Mouse (Mus musculus): ENCODE data around the gene Rras. TPM values are rescaled to one million over a fixed set of nuclear protein-coding genes. Genes with fewer than 3 reads are reported as not detected.
A peak's percentile ranks its signal among the peaks of the same experiment; 100 is the strongest.

Rras gene
- total and polyA plus RNA-seq, 3 experiments = 5.0 to 24.1 TPM; not detected in 1

DNA sequence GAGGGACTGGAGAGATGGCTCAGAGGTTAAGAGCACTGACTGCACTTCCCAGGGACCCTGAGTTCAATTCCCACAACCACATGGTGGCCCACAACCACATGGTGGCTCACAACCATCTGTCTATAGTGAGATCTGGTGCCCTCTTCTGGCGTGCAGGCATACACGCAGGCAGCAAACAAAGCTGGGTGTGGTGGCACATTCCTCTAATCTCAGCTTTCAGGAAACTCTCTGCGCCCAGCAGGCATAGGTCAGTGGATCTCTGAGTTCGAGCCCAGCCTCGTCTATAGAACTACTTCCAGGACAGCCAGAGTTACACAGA, 50.2 kb downstream of the Rras start (continued):
- peak; percentile 100 for TF ChIP-seq MYC (IDR thresholded peaks at IDR 0.05; ENCODE audit: low read depth, low read length)
- TF ChIP-seq BHLHE40 (IDR thresholded peaks at IDR 0.05; ENCODE audit: borderline replicate concordance, low read depth, low read length) = no peak; the same call in 1 of the 2 replicates
- peak; percentile 76 to 86 (median 85) for TF ChIP-seq CTCF (IDR thresholded peaks at IDR 0.05 in 2 of 3, conservative IDR thresholded peaks at IDR 0.05 in 1 of 3; ENCODE audit: control insufficient read depth in 1 of 3, insufficient read depth in 1 of 3, low read depth in 2 of 3, low read length in 3 of 3, poor library complexity in 1 of 3, severe bottlenecking in 1 of 3)
- no peak for TF ChIP-seq MAZ (IDR thresholded peaks at IDR 0.05; ENCODE audit: low read depth, low read length)
- peak; percentile 55; the same call in 1 of the 2 replicates for TF ChIP-seq ETS1 (IDR thresholded peaks at IDR 0.05; ENCODE audit: low read depth, low read length)
- 0 out of 2 replicates have a peak, but pooled peaks have one; percentile 11 for TF ChIP-seq TCF12 (IDR thresholded peaks at IDR 0.05; ENCODE audit: low read depth, low read length)
- no peak for TF ChIP-seq CHD1 (IDR thresholded peaks at IDR 0.05; ENCODE audit: low read depth, low read length)
- no peak for TF ChIP-seq UBTF (IDR thresholded peaks at IDR 0.05; ENCODE audit: borderline replicate concordance, insufficient read depth, low read depth, low read length)
- TF ChIP-seq GATA1 (IDR thresholded peaks at IDR 0.05; ENCODE audit: low read depth, low read length) = 0 out of 2 replicates have a peak, but pooled peaks have one; percentile 10
- no peak for TF ChIP-seq GABPA (IDR thresholded peaks at IDR 0.05; ENCODE audit: low read depth, low read length)
- TF ChIP-seq NRF1 (IDR thresholded peaks at IDR 0.05; ENCODE audit: insufficient read depth, low read depth, low read length, poor library complexity, severe bottlenecking) = no peak
- TF ChIP-seq ELF1 (IDR thresholded peaks at IDR 0.05; ENCODE audit: low read depth, low read length) = no peak
- TF ChIP-seq TBP (IDR thresholded peaks at IDR 0.05; ENCODE audit: low read depth, low read length) = no peak
- peak; percentile 99 for TF ChIP-seq MAX (IDR thresholded peaks at IDR 0.05; ENCODE audit: low read length)
- TF ChIP-seq MXI1 (IDR thresholded peaks at IDR 0.05; ENCODE audit: low read depth, low read length) = peak; percentile 99
- TF ChIP-seq ZNF384 (IDR thresholded peaks at IDR 0.05; ENCODE audit: low read depth, low read length) = peak; percentile 35; the same call in 1 of the 2 replicates
- TF ChIP-seq KAT2A (conservative IDR thresholded peaks at IDR 0.05; ENCODE audit: low read depth, low read length) = no peak
- peak; percentile 58; the same call in 1 of the 2 replicates for TF ChIP-seq ZC3H11A (IDR thresholded peaks at IDR 0.05; ENCODE audit: low read depth, low read length)

DNA sequence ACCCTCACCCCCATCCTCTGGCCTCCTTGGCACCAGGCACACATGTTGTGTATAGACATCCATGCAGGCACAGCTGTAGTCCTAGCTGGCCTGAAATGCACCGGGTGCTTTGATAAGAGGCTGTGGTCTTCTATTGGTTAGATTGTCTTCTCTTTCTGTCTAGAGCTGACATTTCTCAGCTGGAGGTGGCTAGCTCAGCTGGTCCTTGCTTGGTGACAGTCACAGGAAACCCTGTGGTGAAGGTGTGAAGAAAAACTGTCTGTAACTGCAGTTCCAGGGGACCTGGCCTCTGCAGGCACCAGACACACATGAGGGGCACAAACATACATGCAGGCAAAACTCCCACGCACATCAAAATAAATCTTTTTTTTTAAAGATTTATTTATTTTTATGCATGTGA, 51.9 kb downstream of the Rras start:
- peaks cover 0 to 9% of the 10 kb centered on the region in 2 experiments; a peak in 2 of 4 replicates for H3K36me3 ChIP-seq (ENCODE audit: control insufficient read depth in 1 of 2, insufficient read depth in 2 of 2, low read length in 2 of 2)

More for the DNA sequence above, 51.9 kb downstream of the Rras start:
- no peak for DNase-seq (ENCODE audit: low read depth, low spot score)
- Histone ChIP-seq H3K4me1 (ENCODE audit: control insufficient read depth in 1 of 2, insufficient read depth in 2 of 2, low read length in 2 of 2) (peaks cover 0 to 16% of the 10 kb centered on the region in 2 experiments; a peak in 3 of 4 replicates), H3K27ac (ENCODE audit: control insufficient read depth, low read depth, low read length) (no peak overlapping the region), H3K27me3 (ENCODE audit: control insufficient read depth in 1 of 2, insufficient read depth in 2 of 2, low read length in 2 of 2) (no peaks in the 10 kb centered on the region), H3K9me3 (replicated peaks; ENCODE audit: insufficient read depth, low read length) (no peaks in the 10 kb centered on the region), H3K4me3 (ENCODE audit: control insufficient read depth in 1 of 2, insufficient read depth in 1 of 2, low read depth in 2 of 2, low read length in 2 of 2) (no peak overlapping the region), H3K79me2 (ENCODE audit: control insufficient read depth, insufficient read depth, low read length, poor library complexity) (peaks cover 39% of the 10 kb centered on the region), H3K9ac (ENCODE audit: control insufficient read depth, low read depth, low read length, poor library complexity, severe bottlenecking) (no peak overlapping the region)
- TF ChIP-seq POLR2A (IDR thresholded peaks at IDR 0.05; ENCODE audit: control insufficient read depth in 1 of 2, insufficient read depth in 1 of 2, low read depth in 1 of 2, low read length in 2 of 2, poor library complexity in 1 of 2) = no peak
- no peak for TF ChIP-seq ZC3H11A (IDR thresholded peaks at IDR 0.05; ENCODE audit: low read depth, low read length)
- TF ChIP-seq TBP (IDR thresholded peaks at IDR 0.05; ENCODE audit: low read depth, low read length) = no peak
- TF ChIP-seq JUND (IDR thresholded peaks at IDR 0.05; ENCODE audit: low read depth, low read length) = no peak
- no peak for TF ChIP-seq MAFK (IDR thresholded peaks at IDR 0.05; ENCODE audit: borderline replicate concordance, low read depth, low read length)
- TF ChIP-seq NELFE (IDR thresholded peaks at IDR 0.05; ENCODE audit: low read depth, low read length) = no peak
- no peak for TF ChIP-seq POLR2AphosphoS2 (IDR thresholded peaks at IDR 0.05; ENCODE audit: low read length)
- no peak for TF ChIP-seq RCOR1 (IDR thresholded peaks at IDR 0.05; ENCODE audit: low read depth, low read length)
- no peak for TF ChIP-seq NRF1 (IDR thresholded peaks at IDR 0.05; ENCODE audit: insufficient read depth, low read depth, low read length, poor library complexity, severe bottlenecking)
- no peak for TF ChIP-seq USF1 (IDR thresholded peaks at IDR 0.05; ENCODE audit: low read depth, low read length)
- TF ChIP-seq ZMIZ1 (IDR thresholded peaks at IDR 0.05; ENCODE audit: low read depth, low read length) = no peak
- TF ChIP-seq CTCF (IDR thresholded peaks at IDR 0.05 in 2 of 3, conservative IDR thresholded peaks at IDR 0.05 in 1 of 3; ENCODE audit: control insufficient read depth in 1 of 3, insufficient read depth in 1 of 3, low read depth in 2 of 3, low read length in 3 of 3, poor library complexity in 1 of 3, severe bottlenecking in 1 of 3) = no peak

Data from MEL (cell line).